Mouse (Mus musculus): ENCODE measurements around the gene Nsf.
"Not testable (repeated sequence)": the region's sequence is repeated elsewhere in the genome, so short reads cannot be mapped to it uniquely, and the experiment has no call there.

The Nsf gene

DNA sequence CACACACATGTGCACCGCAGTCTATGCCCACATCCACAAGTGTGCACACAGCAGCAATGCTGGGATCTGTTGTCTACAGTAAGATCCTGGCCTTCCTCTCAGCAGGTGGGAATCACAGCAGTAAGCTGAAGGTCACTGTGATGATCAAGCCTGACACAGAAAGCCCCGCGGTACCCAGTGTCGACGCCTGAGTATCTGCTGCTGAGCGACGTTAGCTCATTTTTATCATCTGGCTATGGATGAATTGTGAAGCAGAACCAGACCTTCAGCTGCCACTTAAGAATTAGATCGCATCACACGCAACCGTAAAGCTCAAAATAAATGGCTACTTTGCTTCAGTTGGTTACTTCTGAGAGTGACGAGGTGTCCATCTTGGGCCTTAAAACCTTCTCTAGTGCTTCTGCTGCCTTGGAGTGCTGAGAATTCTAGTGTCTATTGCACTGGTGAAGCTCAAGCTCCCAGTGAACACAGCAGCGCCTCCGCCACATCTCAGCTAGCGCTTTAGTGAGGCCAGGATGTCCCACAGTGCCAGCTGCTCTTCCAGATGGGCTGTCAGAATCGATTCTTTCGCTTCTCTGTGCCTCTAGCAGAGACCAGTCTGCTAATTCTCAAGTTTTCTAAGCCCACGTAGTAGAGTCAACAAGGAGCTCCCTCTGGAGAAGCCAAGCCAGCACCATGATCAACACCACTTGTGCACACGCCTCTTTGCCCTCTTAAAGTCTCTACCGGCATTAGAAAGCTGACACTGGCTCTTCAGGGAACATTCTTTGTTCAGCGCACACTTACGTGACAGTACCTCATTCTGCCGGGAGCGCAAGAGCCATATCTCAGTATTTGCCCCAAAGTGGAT, 63.3 kb downstream of the Nsf start:
- DNase-seq = no peak

DNA sequence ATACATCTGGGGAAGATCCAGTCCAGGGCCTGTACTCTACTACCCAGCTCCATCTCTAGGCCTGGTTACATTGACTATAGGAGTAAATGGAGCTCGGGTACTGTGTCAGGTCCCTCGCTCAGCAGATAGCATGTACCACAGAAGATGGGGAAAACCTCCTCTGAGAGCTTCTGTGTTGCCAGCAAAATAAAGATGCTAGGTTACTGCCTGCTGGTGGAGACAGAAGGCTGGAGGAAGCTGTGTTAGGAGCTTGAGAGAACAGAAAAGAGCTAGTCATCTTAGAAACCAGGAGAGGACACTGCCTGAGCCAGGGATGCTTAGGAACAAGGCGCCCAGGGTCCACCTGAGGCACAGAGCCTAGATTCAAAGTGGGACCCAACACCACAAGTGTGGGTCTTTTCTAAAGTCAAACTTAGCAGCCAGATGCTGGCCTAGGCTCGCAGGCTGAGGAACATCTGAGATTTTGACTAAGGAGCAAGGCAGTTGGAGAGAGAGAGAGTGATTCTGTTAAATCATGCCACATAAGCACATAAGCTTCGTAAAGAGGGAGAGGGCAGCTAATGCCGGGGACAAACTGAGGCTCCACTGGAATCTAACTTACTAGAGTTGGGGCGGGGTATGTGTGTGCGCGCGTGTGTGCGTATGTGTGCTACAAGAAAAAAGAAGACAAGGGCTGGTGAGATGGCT, 66.0 kb downstream of the Nsf start:
- DNase-seq = no peak

DNA sequence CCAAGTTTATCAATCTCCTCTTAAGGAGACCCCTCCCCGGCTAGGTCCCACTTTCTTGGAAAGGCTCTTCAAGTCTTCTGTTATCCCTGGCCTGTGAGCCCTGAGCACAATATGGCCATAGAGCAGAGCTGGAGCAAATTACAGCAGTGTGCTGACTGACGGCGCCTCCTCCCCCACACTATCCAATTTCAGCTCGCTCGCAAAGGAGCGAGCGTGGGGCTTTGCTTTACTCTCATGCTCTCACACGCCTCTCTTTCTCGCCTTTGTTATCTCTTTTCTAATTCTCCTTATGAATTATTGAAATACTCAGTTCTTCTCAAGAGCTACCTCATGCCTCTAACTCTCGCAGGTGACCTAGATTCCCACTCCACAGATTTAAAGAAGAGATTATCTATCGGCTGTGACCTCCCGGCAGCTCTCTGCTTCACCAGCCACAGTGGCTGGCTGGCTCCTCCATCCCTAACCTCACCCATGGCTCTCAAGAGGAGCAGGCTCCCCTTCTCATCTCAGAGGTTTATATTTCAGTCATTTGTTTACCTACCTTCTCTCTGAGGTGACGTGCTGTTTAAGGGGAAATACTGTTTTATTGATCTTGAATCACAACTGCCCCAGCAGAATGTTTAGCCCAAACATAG, 69.0 kb downstream of the Nsf start:
- DNase-seq = peak; percentile 49 to 57

DNA sequence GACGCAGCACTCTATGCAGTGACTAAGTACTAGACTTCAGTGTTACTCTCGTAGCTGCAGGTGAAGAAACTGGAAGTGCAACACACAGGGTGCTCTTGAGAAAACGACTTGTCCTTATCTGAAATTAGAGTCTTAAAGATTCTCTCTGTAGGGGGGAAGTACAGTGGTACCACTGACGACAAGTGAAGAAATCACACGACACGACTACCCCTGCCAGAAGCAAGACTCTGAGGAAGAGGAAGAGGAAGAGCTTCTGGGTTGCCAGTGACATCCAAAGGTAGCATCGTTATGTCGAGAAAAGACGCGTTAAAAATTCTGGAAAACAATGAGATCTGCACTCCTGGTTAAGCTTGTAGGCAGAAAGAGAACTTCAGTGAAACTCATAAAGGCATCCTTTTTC, 70.1 kb downstream of the Nsf start:
- DNase-seq = no peak

DNA sequence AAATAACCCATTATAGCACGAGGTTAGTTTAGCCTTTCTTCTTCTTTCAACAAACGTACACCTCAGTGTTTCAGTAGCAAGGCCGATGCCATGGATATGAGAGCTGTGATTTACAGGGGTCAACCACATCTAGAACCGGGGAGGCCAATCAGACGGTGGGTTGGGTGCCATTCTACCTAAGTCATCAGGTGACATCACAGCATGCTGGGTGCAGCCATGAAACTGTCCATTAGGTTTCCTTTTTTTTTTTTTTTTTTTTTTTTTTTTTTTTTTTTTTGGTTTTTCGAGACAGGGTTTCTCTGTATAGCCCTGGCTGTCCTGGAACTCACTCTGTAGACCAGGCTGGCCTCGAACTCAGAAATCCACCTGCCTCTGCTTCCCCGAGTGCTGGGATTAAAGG, 74.4 kb downstream of the Nsf start:
- DNase-seq = not testable (repeated sequence)

DNA sequence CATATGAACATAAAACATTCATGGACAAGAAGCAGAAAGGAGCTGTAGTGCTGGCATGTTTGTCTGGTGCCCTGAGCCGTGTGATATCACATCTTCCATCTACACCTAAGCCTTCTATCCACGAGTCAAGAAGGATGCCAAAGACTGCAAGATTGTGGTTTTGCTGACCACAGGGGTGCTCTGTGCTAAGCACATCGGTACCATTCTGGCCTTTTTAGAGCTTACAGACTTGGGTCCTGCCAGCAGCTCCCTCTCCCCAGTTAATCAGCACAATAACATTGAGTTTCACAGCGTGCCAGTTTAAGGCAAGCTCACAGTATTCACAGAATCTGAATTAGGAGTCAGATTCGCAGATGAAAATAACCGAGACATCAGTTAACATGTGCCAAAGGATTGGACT, 75.4 kb downstream of the Nsf start:
- DNase-seq = no peak

DNA sequence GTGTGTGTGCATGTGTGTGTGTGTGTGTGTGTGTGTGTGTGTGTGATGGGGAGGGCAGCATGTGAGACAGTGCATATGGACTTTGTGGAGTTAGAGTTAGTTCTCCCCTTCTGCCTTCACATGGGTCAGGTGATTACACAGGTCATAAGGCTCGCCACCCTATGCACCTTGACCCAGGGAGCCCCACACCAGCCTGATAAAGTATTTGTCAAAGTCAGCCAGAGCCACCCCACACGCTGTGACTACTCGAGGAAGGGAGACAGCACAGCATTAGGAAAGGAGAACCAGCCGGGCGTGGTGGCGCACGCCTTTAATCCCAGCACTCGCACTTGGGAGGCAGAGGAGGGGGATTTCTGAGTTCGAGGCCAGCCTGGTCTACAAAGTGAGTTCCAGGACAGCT, 83.5 kb downstream of the Nsf start:
- DNase-seq = no peak

DNA sequence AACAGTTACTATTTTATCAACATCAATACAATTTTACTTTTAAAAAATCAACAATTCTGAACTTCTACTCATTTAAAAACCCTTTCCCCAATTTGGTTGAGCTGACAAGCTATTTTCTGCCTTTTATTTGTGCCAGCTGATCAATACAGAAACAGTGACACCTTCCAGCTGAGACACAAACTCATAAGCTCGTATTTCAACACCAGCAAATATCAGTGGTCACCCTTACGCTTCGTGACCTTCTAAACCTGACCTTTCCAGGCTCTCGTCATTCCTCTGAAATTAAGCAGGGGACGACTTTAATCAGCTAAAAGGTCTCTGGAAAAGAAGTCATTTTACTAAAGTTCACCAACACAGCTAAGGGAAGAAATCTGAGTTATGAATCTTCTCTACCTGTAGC, 86.2 kb downstream of the Nsf start:
- DNase-seq = no peak

DNA sequence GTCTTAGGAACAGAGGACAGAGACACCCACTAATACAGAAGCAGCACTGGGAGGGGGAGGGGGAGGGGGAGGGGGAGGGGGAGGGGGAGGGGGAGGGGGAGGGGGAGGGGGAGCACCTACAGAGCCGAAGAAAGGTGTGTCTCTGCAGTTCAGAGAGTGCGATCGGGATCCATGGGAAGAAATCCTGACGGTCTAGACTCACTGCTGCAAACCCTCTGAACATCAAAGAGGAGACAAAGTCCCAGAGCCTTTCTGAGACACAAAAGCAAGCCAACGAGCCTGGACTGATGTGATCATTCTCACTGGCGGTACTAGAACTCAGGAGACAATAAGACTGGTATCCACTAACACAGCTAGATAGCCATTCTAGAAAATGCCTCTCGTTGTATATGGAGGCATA, 88.5 kb downstream of the Nsf start:
- DNase-seq = no peak

DNA sequence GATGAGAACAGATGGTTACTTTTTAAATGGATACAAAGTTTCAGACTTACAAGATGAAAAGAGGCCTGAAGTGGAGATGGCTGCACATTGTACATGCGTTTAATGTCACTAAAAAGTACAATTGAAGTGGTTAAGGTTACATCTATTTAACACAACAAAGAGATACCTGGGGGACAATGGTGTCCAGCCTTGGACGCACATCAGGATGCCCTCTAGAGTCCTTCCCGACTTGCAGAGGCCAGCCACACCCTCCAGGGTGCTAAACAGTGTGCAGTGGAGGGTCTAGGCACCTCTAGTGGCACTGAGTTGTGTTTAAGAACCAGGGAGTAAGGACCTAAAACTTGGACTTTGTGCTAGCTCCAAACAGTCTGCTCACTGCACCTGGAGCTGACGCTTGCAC, 89.4 kb downstream of the Nsf start:
- DNase-seq = no peak

DNA sequence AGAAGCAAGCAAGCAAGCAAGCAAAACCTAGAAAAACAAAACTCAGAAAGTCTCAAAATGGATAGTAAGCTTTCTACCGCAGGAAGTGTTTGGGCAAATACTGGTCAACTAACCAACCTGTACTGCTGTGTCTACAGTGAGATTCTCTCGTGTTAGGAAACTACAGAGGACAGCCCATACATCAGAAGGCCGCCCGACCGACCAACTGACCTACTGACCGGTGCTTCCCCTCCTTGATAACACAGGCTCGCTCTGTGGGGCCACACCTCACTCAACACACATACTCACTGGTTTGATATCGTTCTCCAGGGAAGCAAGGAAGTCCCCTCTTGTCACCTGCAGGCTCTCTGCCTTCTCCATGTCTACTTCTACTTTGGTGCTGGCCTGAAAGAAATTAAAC, 90.9 kb downstream of the Nsf start:
- no peak for DNase-seq

DNA sequence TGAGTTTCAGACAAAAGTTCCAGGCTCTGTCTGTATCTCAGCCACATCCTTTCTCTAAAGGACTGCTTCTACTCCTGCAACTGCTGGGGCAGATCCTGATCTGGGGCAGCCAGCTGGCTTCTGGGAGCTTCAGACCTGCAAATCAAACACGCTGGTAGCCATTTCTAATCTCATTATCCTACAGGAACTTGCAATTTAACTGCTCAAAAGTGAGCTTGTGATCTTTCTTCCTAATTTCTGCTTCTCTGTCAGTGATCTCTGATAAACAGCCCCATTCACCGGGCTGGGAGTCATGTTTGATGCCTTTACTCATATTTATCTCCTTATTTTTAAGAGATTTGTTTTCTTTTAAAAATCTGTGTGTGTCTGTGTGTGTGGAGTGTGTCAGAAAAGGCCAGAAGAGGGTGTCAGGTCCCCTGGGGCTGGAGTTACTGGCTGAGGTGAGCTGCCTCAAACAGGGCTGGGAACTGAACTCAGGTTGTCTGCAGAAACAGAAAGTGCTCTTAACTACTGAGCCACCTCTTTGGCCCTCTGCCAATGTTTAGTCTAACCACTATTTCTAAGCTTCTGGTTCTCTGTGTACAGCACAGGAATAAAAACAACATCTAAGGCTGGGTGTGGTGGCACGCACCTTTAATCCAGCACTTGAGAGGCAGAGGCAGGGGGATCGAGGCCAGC, 93.8 kb downstream of the Nsf start:
- no peak for DNase-seq

DNA sequence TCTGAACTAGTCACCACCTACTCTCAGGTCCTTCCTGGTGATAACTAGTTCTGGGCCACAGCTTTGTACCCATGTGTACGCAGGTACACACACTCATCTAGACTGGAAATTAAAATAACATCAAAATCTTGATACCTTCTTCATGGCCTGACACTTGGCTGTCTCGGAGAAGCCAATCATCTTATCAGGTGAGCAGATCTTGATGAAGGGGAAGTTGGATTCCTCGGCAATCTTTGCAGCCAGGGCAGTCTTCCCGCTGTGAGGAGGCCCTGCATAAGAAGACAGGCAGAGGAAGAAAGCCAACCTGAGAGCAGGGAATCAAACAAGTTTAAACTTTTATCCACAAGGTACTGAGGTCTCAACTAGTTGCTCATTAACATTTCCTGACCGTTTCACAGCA, 95.1 kb downstream of the Nsf start:
- no peak for DNase-seq

DNA sequence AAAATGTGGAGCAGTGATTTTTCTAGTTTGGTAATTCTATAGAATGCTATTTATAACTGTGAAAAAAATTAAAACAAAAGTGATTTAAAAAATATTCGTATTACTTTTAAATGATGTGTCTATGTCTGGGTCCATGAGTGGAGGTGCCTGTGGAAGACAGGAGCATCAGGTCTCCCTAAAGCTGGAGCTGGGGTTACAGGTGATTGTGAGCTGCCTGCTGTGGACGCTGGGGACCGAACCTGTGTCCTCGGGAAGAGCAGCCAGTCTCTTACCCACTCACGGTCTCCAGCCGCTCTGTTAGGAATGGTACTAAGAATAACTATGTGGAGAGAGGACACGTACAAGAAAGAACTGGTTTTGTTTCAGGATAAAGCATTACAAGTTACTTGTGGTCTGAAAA, 97.2 kb downstream of the Nsf start:
- no peak for DNase-seq

DNA sequence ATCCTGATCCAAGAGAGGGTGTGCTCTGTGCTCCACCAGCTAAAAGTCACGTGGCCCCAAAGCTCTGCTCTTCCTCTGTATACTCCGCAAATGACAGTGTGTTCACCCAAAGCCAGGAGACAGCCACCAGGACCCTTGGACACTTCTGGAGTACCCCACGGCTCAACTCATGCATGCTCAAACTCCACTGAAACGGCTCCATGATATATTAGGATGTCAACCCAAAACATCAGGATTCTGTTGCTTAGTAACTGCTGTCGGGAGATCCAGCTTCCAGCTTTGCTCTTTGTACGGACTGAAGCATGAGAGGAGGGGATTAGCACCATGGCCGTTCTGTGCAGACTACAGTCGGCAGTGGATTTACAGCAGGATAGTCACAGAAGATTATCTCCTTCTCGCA, 99.6 kb downstream of the Nsf start:
- DNase-seq = no peak

DNA sequence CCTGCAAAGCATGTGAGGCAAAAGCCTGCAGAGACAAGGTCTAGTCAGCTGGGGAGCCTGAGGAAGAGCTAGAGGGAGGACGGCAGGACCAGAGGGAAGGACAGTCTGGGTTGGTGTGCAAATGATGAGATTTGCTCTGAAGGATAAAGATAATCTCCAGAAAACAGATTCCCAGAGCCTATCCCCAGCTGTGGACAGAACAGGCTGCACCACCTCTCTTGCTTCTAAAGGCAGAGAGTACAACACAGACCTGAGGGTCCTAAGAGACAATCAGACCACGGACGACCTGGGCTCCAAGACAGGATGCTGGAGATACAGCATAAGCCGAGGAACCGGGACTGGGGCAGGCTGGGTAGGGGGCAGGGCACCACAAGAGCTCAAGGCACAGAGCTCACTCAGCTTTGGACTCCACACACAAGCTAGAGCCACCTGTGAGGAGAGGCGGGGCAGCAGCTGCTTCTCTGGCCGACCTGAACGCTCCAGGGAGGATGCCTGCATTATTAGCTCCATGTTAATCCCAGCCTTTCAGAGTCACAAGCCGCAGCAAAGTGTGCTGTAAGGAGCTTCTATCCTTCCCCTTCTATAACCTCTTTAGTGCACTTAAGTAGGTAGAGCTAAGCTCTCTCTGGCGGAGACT, 100.5 kb downstream of the Nsf start:
- no peak for DNase-seq

DNA sequence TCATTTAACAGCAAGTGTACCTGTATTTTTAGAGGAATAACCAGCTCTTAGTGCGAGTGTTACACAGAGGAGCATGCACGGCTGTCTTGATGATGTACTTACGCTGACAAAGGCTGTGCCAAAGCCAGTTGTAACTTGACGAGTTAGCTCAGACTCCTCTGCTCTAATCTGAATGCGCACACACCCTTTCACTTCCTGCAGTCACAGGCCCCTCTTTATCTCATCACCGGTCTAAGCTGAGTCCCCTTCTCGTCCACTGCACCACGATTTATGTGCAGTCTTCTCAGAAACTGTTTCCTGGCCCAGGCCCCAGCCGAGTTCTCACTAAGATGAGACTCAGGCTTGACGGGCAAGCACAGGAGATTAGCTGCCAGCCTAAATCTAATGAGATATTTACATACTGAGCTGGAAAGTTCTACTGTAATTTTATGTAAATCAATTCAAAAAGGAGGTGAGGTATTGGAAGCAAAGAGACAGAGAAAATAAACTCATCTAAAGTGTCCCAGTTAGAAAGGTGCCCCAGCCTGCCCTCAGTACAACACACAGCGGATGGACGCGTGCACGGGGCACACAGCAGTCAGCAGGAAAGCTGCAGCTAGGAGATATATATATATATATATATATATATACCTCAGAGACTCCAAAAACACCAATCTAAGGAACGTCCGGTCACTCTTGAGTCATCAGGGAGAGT, 101.1 kb downstream of the Nsf start:
- DNase-seq = no peak

DNA sequence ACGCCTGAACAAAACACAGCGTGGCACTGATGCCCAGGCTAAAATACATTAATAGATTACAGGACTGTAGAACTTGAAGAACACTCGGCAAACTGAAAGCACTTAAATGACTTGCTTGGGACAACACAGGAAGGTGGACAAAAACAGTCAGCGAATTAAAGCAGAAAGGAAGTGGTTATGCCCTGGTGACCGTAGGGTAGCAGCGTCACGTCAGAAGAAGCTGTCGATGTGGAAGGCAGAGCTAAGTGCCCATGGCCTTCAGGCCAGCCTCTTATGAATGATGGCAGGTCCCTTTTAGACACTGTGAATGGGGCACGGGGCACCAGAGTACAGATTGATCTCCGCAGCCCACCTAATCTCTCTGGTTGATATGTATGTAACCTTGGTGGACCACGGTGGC, 105.6 kb downstream of the Nsf start:
- DNase-seq = no peak

DNA sequence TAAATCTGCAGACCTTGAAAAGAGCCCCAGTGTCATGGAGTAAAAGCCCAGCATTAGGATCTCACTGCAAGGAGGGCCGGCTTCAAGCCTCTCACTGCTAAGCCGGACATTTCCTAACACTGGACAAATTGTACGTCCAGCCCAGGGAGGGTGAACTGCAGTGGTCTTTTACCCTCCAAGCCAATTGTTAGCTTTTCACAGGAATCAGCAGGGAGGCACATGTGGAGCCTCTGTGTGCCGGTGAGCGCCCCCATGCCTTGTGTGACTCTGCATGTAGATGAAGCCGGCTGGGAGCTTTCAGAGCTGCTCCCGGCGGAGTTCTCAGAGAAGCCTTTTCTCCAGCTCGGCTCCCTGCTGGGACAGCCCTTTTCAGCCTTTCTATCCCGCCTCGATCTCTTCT, 113.0 kb downstream of the Nsf start:
- DNase-seq = peak; percentile 33 to 38

DNA sequence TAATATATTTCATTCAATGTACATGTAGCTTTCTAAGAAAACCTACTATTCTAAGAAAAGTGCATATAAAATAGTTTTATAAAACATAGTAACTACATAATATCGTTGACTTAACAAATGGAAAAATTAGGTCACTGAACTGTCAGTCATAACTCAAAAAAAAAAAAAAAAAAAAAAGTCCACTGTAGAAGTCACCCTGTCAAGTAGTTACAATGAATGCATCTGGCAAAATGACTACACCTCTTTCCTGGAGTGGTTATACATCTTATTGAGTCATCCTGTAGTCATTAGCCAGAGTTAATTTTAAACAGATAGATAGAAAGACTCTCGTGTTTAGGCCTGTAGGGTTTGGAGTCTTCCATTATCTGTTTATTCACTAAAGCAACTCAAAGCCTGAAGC, 114.9 kb downstream of the Nsf start:
- no peak for DNase-seq

DNA sequence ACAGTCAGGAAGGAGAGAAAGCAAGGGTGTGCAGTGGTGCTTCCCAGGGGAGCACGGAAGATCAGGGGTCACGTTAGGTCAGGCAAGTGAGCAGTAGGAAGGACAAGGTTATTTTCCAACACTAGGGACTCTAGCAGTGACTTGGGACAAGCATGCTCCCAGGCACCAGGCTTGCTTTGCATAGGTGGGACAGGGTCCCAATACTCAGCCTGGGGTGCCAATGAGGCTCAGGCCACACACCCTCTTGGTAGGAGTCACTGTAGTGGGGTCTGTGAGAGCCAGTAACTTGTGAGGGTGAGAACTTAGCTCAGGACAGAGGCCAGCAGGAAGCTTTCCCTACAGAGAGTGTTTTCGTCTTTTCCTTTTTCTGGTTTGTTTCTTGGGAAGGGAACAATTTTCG, 121.5 kb downstream of the Nsf start:
- DNase-seq = no peak

DNA sequence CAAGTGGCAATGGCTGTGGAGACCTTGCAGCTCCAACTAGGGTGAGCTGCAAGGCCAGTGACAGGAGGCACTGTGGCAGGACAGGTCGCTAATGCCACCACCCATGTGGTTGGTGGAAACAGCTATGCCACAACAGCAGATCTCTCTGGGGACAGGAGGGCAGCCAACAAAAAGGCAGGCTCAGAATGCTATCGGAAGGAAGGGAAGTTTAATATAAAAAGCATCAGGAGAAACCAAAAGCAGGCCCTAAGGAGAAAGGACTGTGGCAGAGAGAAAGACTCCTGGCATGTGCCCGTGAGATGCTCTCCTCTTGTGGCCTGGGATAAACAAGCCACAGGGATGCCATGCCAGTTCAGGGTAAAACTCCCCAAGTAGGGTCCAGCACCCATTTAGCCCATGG, 122.1 kb downstream of the Nsf start:
- no peak for DNase-seq
